Mouse (Mus musculus): ENCODE results near the gene Slc34a1.

- TF ChIP-seq CTCF (conservative IDR thresholded peaks at IDR 0.05; ENCODE audit: insufficient read depth, insufficient read length, low read depth, low read length) (no peak), POLR2A (IDR thresholded peaks at IDR 0.05; ENCODE audit: low read depth, low read length) (no peak)
These were observed 16.2 kb upstream of the Slc34a1 start for GRCm38 (mm10) chr13:55381790-55382189.

Data from kidney, adult 2 months (tissue).